8 mouse cellular contexts compared by ENCODE assay signal in genomic region chr15:102746488-102747285, GRCm38 (mm10). TPM values are rescaled to one million over a fixed set of nuclear protein-coding genes. Genes with fewer than 3 reads are reported as not detected.
DNase-seq lines count a peak whose midpoint lies in the region; ATAC-seq and TF ChIP-seq lines count a peak whose summit lies in the region.

No protein-coding gene starts in this region.

- under 1% methylated on average over 75 of the region's 75 CpGs for WGBS in forebrain, embryonic 14.5 days
- WGBS in hindbrain, embryonic 10.5 days = under 1% methylated on average over 75 of the region's 75 CpGs
- under 1% methylated on average over 72 of the region's 75 CpGs for WGBS in midbrain, embryonic 15.5 days
- WGBS in stomach, postnatal 0 days = 1% methylated on average over 69 of the region's 75 CpGs

- peak overlapping the region; percentile 86 for H3K4me2 ChIP-seq in forebrain, embryonic 14.5 days (ENCODE audit: low read length)
- peak overlapping the region; percentile 65 for H3K4me2 ChIP-seq in midbrain, embryonic 15.5 days
- peak overlapping the region; percentile 83 for H3K4me2 ChIP-seq in stomach, postnatal 0 days (replicated peaks; ENCODE audit: low read depth)

- intact Hi-C loops in left cerebral cortex, adult 2 months (cut with DNase I) = loop anchor here (5.0 to 10.0 kb wide), 3 partner anchors 416 to 588 kb away; no protein-coding TSS in a partner anchor

- no peaks in the 10 kb centered on the region for H3K9me3 ChIP-seq in forebrain, embryonic 14.5 days (replicated peaks; ENCODE audit: control insufficient read depth, low read length)
- H3K9me3 ChIP-seq in hindbrain, embryonic 10.5 days = no peaks in the 10 kb centered on the region
- H3K9me3 ChIP-seq in midbrain, embryonic 15.5 days = no peaks in the 10 kb centered on the region
- no peaks in the 10 kb centered on the region for H3K9me3 ChIP-seq in stomach, postnatal 0 days (ENCODE audit: control insufficient read depth, low read length)

- H3K4me1 ChIP-seq in brown adipose tissue, adult 24 weeks (ENCODE audit: control insufficient read depth, insufficient read depth, insufficient read length, low read length) = no peaks in the 10 kb centered on the region
- peaks cover 51% of the 10 kb centered on the region for H3K4me1 ChIP-seq in forebrain, embryonic 14.5 days (ENCODE audit: control insufficient read depth, insufficient read depth, low read length)
- H3K4me1 ChIP-seq in hindbrain, embryonic 10.5 days (replicated peaks) = peaks cover 67% of the 10 kb centered on the region
- H3K4me1 ChIP-seq in midbrain, embryonic 15.5 days = peaks cover 60% of the 10 kb centered on the region
- H3K4me1 ChIP-seq in stomach, postnatal 0 days (replicated peaks; ENCODE audit: control insufficient read depth, insufficient read depth) = no peaks in the 10 kb centered on the region; the same call in 1 of the 2 replicates

- H3K9ac ChIP-seq in forebrain, embryonic 14.5 days (ENCODE audit: low read length) = peak overlapping the region; percentile 77
- peak overlapping the region; percentile 64 for H3K9ac ChIP-seq in midbrain, embryonic 15.5 days
- peak overlapping the region; percentile 45 for H3K9ac ChIP-seq in stomach, postnatal 0 days (ENCODE audit: low read length)

- peak; percentile 65 to 73 for DNase-seq in left cerebral cortex, adult 18-20 months (ENCODE audit: low spot score in 2 of 2)
- no peak for DNase-seq in left cerebral cortex, adult 11 months (ENCODE audit: low spot score)
- DNase-seq in forebrain, embryonic 14.5 days (ENCODE audit: low spot score) = peak; percentile 90
- peak; percentile 68 for DNase-seq in hindbrain, embryonic 10.5 days (ENCODE audit: low spot score)
- peak; percentile 74 to 76 for DNase-seq in left cerebral cortex, adult 2 months (ENCODE audit: extremely low spot score in 1 of 2, low spot score in 2 of 2)
- DNase-seq in stomach, postnatal 0 days (ENCODE audit: low spot score) = peak; percentile 34

- no peak for TF ChIP-seq EP300 in stomach, postnatal 0 days (optimal IDR thresholded peaks at IDR 0.05)

- H3K36me3 ChIP-seq in forebrain, embryonic 14.5 days (ENCODE audit: control insufficient read depth, insufficient read depth, low read length) = no peaks in the 10 kb centered on the region
- no peaks in the 10 kb centered on the region for H3K36me3 ChIP-seq in hindbrain, embryonic 10.5 days
- no peaks in the 10 kb centered on the region for H3K36me3 ChIP-seq in midbrain, embryonic 15.5 days (replicated peaks)
- no peaks in the 10 kb centered on the region for H3K36me3 ChIP-seq in stomach, postnatal 0 days (ENCODE audit: control insufficient read depth, insufficient read depth, low read length)

- H3K27ac ChIP-seq in brown adipose tissue, adult 24 weeks (replicated peaks; ENCODE audit: low read depth, low read length) = no peak overlapping the region
- H3K27ac ChIP-seq in forebrain, embryonic 14.5 days (ENCODE audit: low read depth, low read length) = peak overlapping the region; percentile 98
- H3K27ac ChIP-seq in hindbrain, embryonic 10.5 days = peak overlapping the region; percentile 86
- peak overlapping the region; percentile 97 for H3K27ac ChIP-seq in left cerebral cortex, adult 2 months
- peak overlapping the region; percentile 98 for H3K27ac ChIP-seq in midbrain, embryonic 15.5 days
- H3K27ac ChIP-seq in stomach, postnatal 0 days (replicated peaks) = no peak overlapping the region

- peak; percentile 49 for ATAC-seq in forebrain, embryonic 14.5 days
- peak; percentile 62 for ATAC-seq in midbrain, embryonic 15.5 days (replicated peaks)
- ATAC-seq in stomach, postnatal 0 days (ENCODE audit: low FRiP score, low TSS enrichment) = no peak

- peaks cover 29% of the 10 kb centered on the region for H3K27me3 ChIP-seq in forebrain, embryonic 14.5 days (replicated peaks; ENCODE audit: control insufficient read depth, insufficient read depth, low read length)
- peaks cover 100% of the 10 kb centered on the region for H3K27me3 ChIP-seq in hindbrain, embryonic 10.5 days (ENCODE audit: insufficient read depth, poor library complexity, severe bottlenecking)
- H3K27me3 ChIP-seq in midbrain, embryonic 15.5 days (replicated peaks) = 0 out of 2 replicates have a peak, but pooled peaks cover 5% of the 10 kb centered on the region
- H3K27me3 ChIP-seq in stomach, postnatal 0 days (ENCODE audit: control insufficient read depth, insufficient read depth, low read length) = peaks cover 37% of the 10 kb centered on the region

- TF ChIP-seq CTCF in left cerebral cortex, adult 2 months (IDR thresholded peaks at IDR 0.05) = no peak
- TF ChIP-seq CTCF in stomach, postnatal 0 days (IDR thresholded peaks at IDR 0.05; ENCODE audit: low read depth) = no peak

- H3K4me3 ChIP-seq in brown adipose tissue, adult 24 weeks (ENCODE audit: insufficient read depth, low read depth, low read length) = peak overlapping the region; percentile 53
- H3K4me3 ChIP-seq in forebrain, embryonic 14.5 days (ENCODE audit: low read depth, low read length) = peak overlapping the region; percentile 35
- H3K4me3 ChIP-seq in hindbrain, embryonic 10.5 days = peak overlapping the region; percentile 62
- peak overlapping the region; percentile 54 for H3K4me3 ChIP-seq in left cerebral cortex, adult 2 months
- H3K4me3 ChIP-seq in midbrain, embryonic 15.5 days = peak overlapping the region; percentile 37
- H3K4me3 ChIP-seq in stomach, postnatal 0 days (ENCODE audit: low read depth, low read length) = peak overlapping the region; percentile 51

RNA-seq across cellular contexts. Expression of gene Calcoco1, which starts 24.7 kb away (rescaled TPM):
- total RNA-seq in left cerebral cortex, adult 18-20 months (2021) = 10 to 100 TPM; 75.1 to 75.6 TPM
- 43.5 and 58.5 TPM in 2 replicates for polyA plus RNA-seq in brown adipose tissue, adult 24 weeks (2012; ENCODE audit: insufficient read depth, insufficient read length, missing spikeins)
- 48.2 and 61.2 TPM in 2 replicates for polyA plus RNA-seq in forebrain, embryonic 14.5 days (2014; fragmentation: Nextera tagmentation; extraction: Ambion mirVana)
- polyA plus RNA-seq in hindbrain, embryonic 10.5 days (2016; fragmentation: Nextera tagmentation; extraction: Ambion mirVana) = 32.1 and 38.5 TPM in 2 replicates
- total RNA-seq in left cerebral cortex, adult 2 months (2021) = 10 to 100 TPM; 79.8 to 85.7 TPM
- polyA plus RNA-seq in midbrain, embryonic 15.5 days (2015; fragmentation: Nextera tagmentation; extraction: Ambion mirVana) = 41.9 and 43.0 TPM in 2 replicates
- 25.5 and 27.6 TPM in 2 replicates for polyA plus RNA-seq in stomach, postnatal 0 days (2015; fragmentation: Nextera tagmentation; extraction: Ambion mirVana)

Comparison
In these comparisons a context has a peak if more than half of its experiments do, and no peak if none do; other contexts are left out.
1. H3K27ac ChIP-seq: peak in forebrain, embryonic 14.5 days (single experiment), hindbrain, embryonic 10.5 days (single experiment), left cerebral cortex, adult 2 months (single experiment) and midbrain, embryonic 15.5 days (single experiment); none in brown adipose tissue, adult 24 weeks (single experiment) and stomach, postnatal 0 days (single experiment).
2. Peak in every context shown above with its lines, with median percentiles within 50 percentile points of each other: H3K4me3 ChIP-seq, H3K4me2 ChIP-seq and H3K9ac ChIP-seq.